8 mouse cellular contexts compared by ENCODE assay signal in genomic region chr4:53439636-53440009, GRCm38 (mm10). TPM values are rescaled to one million over a fixed set of nuclear protein-coding genes. Genes with fewer than 3 reads are reported as not detected.
DNase-seq lines count a peak whose midpoint lies in the region; ATAC-seq and TF ChIP-seq lines count a peak whose summit lies in the region.

No protein-coding gene starts in this region.

- H3K9me3 ChIP-seq in forebrain, embryonic 13.5 days (replicated peaks): no peaks in the 10 kb centered on the region
- H3K9me3 ChIP-seq in liver, embryonic 16.5 days (replicated peaks; ENCODE audit: control insufficient read depth, low read length): no peaks in the 10 kb centered on the region

- peaks cover 15% of the 10 kb centered on the region; the same call in 1 of the 2 replicates for H3K4me1 ChIP-seq in forebrain, embryonic 13.5 days
- H3K4me1 ChIP-seq in liver, embryonic 16.5 days (ENCODE audit: control insufficient read depth, low read depth, low read length): peaks cover 18% of the 10 kb centered on the region

- H3K27ac ChIP-seq in gastrocnemius, adult 2 months: peak overlapping the region; percentile 98
- H3K27ac ChIP-seq in forebrain, embryonic 13.5 days: peak overlapping the region; percentile 73
- H3K27ac ChIP-seq in liver, embryonic 16.5 days (ENCODE audit: low read length): peak overlapping the region; percentile 85

- H3K79me3 ChIP-seq in C2C12 (ENCODE audit: low read depth): peaks cover 23% of the 10 kb centered on the region

- H3ac ChIP-seq in C2C12 (ENCODE audit: control insufficient read depth, insufficient read length, low read depth): peak overlapping the region; percentile 86

- H3K4me3 ChIP-seq in gastrocnemius, adult 2 months: peak overlapping the region; percentile 97
- H3K4me3 ChIP-seq in C2C12 (ENCODE audit: insufficient read depth, poor library complexity, severe bottlenecking): peak overlapping the region; percentile 64
- H3K4me3 ChIP-seq in forebrain, embryonic 13.5 days: peak overlapping the region; percentile 85
- H3K4me3 ChIP-seq in liver, embryonic 16.5 days (ENCODE audit: low read depth, low read length): peak overlapping the region; percentile 75

- no peak for TF ChIP-seq CTCF in gastrocnemius, adult 2 months (IDR thresholded peaks at IDR 0.05)
- TF ChIP-seq CTCF in C2C12 (IDR thresholded peaks at IDR 0.05; ENCODE audit: control insufficient read depth, insufficient read depth, insufficient read length): no peak

- DNase-seq in gastrocnemius, adult 2 months: no peak
- no peak for DNase-seq in gastrocnemius, adult 18-20 months (ENCODE audit: low spot score)
- DNase-seq in spleen, adult 12 weeks (ENCODE audit: low spot score): no peak
- no peak for DNase-seq in T-cell, adult 2 months (ENCODE audit: low spot score)

- peak overlapping the region; percentile 98 for H3K4me2 ChIP-seq in forebrain, embryonic 13.5 days
- H3K4me2 ChIP-seq in liver, embryonic 16.5 days (ENCODE audit: low read depth, low read length): peak overlapping the region; percentile 89

- H3K36me3 ChIP-seq in C2C12 (ENCODE audit: control insufficient read depth, insufficient read depth): no peaks in the 10 kb centered on the region
- H3K36me3 ChIP-seq in forebrain, embryonic 13.5 days (ENCODE audit: poor library complexity, severe bottlenecking): no peaks in the 10 kb centered on the region
- H3K36me3 ChIP-seq in liver, embryonic 16.5 days (ENCODE audit: control insufficient read depth, insufficient read depth): no peaks in the 10 kb centered on the region

- intact Hi-C loops in gastrocnemius, adult 2 months (cut with DNase I): loop anchor here (5.0 to 10.0 kb wide), 2 partner anchors 153 to 325 kb away; no protein-coding TSS in a partner anchor

- no peak for ATAC-seq in forebrain, embryonic 13.5 days
- peak; percentile 1; the same call in 1 of the 2 replicates for ATAC-seq in liver, embryonic 16.5 days (ENCODE audit: low read depth)
- ATAC-seq in frontal cortex, adult (ENCODE audit: low TSS enrichment): no peak

- no peaks in the 10 kb centered on the region for H3K27me3 ChIP-seq in C2C12 (ENCODE audit: control insufficient read depth, insufficient read depth, insufficient read length)
- H3K27me3 ChIP-seq in forebrain, embryonic 13.5 days: peaks cover 3% of the 10 kb centered on the region; the same call in 1 of the 2 replicates
- H3K27me3 ChIP-seq in liver, embryonic 16.5 days (ENCODE audit: control insufficient read depth, insufficient read depth, low read depth, low read length): peaks cover 24% of the 10 kb centered on the region

- peak overlapping the region; percentile 88 for H3K9ac ChIP-seq in forebrain, embryonic 13.5 days
- peak overlapping the region; percentile 83 for H3K9ac ChIP-seq in liver, embryonic 16.5 days (ENCODE audit: low read depth, low read length)

- peaks cover 43% of the 10 kb centered on the region for H3K79me2 ChIP-seq in C2C12 (ENCODE audit: control insufficient read depth, insufficient read depth)

- WGBS in forebrain, embryonic 13.5 days: 19% methylated on average over 8 of the region's 9 CpGs
- 12% methylated on average over 9 of the region's 9 CpGs for WGBS in liver, embryonic 16.5 days (ENCODE audit: insufficient replicate concordance)

TF ChIP-seq in C2C12, 6 proteins besides CTCF, POLR2A, EP300 and RAD21:
- TF ChIP-seq CEBPB (IDR thresholded peaks at IDR 0.05; ENCODE audit: low read depth) (no peak), MAX (IDR thresholded peaks at IDR 0.05) (no peak), USF1 (IDR thresholded peaks at IDR 0.05; ENCODE audit: low read depth) (no peak), FOSL1 (IDR thresholded peaks at IDR 0.05; ENCODE audit: insufficient read depth, low read length, poor library complexity, severe bottlenecking) (no peak), MYOD1 (IDR thresholded peaks at IDR 0.05; ENCODE audit: control insufficient read depth, insufficient read length, low read depth) (no peak), MYOG (IDR thresholded peaks at IDR 0.05; ENCODE audit: control insufficient read depth, extremely low read depth, insufficient read length) (no peak)
TF ChIP-seq in C2C12: peak in this region for 0.

RNA-seq across cellular contexts. Expression of gene Slc44a1, which starts 0.6 kb away (rescaled TPM):
- 10 to 100 TPM; 15.8 to 17.7 TPM for total RNA-seq in gastrocnemius, adult 2 months (2021)
- total RNA-seq in gastrocnemius, adult 18-20 months (2021): 10 to 100 TPM; 15.8 to 22.5 TPM
- 27.1 TPM for polyA plus RNA-seq in C2C12 (2012; fragmentation: generic; extraction: Trizol)
- 9.5 and 11.5 TPM in 2 replicates for polyA plus RNA-seq in forebrain, embryonic 13.5 days (2015; fragmentation: Nextera tagmentation; extraction: Ambion mirVana)
- polyA plus RNA-seq in liver, embryonic 16.5 days (2015; fragmentation: Nextera tagmentation; extraction: Ambion mirVana): 7.3 and 9.7 TPM in 2 replicates
